Mouse (Mus musculus): Measurements from ENCODE around the gene Rin3. TPM values are rescaled to one million over a fixed set of nuclear protein-coding genes. Genes with fewer than 3 reads are reported as not detected.

Gene Rin3
- total and polyA plus RNA-seq, 2 experiments from 2014 or later = 1.6 to 3.7 TPM

DNA sequence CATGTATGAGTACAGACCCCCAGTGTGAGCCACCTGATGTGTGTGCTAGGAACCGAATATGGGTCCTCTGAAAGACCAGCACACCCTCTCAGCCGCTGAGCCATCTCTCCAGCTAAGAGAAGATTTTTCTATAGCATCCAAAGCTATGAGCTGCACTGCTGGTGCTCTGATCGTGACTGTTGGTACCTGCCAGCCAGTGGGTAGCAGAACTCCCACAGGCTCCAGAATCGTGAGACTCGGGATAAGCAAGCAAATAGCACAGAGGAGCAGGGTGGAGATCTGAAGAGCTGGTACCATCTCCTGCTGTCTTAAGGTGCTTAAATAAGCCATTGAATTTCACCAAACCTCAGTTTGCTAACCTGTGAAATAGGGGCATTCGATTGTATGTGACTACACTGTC lies 34.7 kb upstream of the Rin3 start:
- Histone ChIP-seq H3K4me1 (ENCODE audit: insufficient read depth, low read length) (no peaks in the 10 kb centered on the region), H3K27ac (ENCODE audit: low read depth, low read length) (no peak overlapping the region), H3K4me2 (ENCODE audit: low read depth, low read length, poor library complexity, severe bottlenecking) (no peak overlapping the region), H3K9ac (replicated peaks; ENCODE audit: low read length, poor library complexity, severe bottlenecking) (no peak overlapping the region), H3K9me3 (ENCODE audit: low read length) (no peaks in the 10 kb centered on the region), H3K4me3 (ENCODE audit: low read depth, low read length) (no peak overlapping the region), H3K27me3 (ENCODE audit: insufficient read depth, low read length) (no peaks in the 10 kb centered on the region), H3K36me3 (ENCODE audit: insufficient read depth, low read length) (no peaks in the 10 kb centered on the region)
- ATAC-seq (ENCODE audit: low FRiP score) (no peak), DNase-seq (ENCODE audit: low spot score) (no peak)
- 94% methylated on average over 6 of the region's 6 CpGs for WGBS
- no peak for TF ChIP-seq CTCF (IDR thresholded peaks at IDR 0.05)

DNA sequence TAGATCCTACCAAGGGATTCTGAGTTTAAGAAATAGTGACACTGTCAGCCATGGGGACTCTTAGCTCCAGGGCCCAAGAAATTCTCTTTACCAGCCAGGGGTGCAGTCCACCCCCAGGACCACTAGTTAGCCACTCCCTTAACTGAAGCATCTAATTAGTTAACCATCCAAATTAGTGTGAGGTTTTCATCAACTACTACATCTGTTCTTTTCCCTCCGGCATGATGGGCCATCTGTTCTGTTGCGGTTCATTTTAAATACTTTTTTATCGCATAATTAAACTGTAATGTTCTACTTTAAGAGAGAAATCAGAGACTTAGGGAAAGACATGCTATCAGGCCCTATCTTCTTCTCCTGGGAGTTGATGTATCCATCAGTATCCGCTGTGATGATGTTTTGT lies 32.5 kb upstream of the Rin3 start:
- Histone ChIP-seq H3K36me3 (ENCODE audit: insufficient read depth, low read length) (no peaks in the 10 kb centered on the region), H3K4me2 (ENCODE audit: low read depth, low read length, poor library complexity, severe bottlenecking) (no peak overlapping the region), H3K27ac (ENCODE audit: low read depth, low read length) (no peak overlapping the region), H3K27me3 (ENCODE audit: insufficient read depth, low read length) (no peaks in the 10 kb centered on the region), H3K4me3 (ENCODE audit: low read depth, low read length) (no peak overlapping the region), H3K4me1 (ENCODE audit: insufficient read depth, low read length) (no peaks in the 10 kb centered on the region), H3K9ac (replicated peaks; ENCODE audit: low read length, poor library complexity, severe bottlenecking) (no peak overlapping the region), H3K9me3 (ENCODE audit: low read length) (no peaks in the 10 kb centered on the region)
- no peak for ATAC-seq (ENCODE audit: low FRiP score)
- DNase-seq (ENCODE audit: low spot score) = peak; percentile 17
- TF ChIP-seq CTCF (IDR thresholded peaks at IDR 0.05) = no peak
- WGBS = 77% methylated on average over 4 of the region's 4 CpGs

DNA sequence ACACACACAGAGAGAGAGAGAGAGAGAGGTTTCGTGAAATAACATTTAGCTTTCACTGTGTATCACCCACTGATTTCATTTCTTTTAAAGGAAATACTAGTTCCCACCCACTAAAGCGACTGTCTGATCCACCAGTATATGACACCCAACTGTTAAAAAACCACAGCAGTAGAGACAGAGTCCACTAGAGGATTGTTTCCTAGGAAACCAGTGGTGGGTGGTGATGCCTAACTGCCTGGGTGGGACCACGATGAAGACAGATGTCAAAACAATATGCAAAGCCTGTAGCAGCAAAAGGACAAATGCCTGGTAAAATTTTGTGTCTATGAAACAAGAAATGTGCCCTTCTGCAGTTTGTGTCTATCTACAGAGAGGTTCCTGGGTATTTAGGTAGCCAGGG lies 31.8 kb upstream of the Rin3 start:
- TF ChIP-seq CTCF (IDR thresholded peaks at IDR 0.05) = no peak
- no peaks in the 10 kb centered on the region for H3K36me3 ChIP-seq (ENCODE audit: insufficient read depth, low read length)
- H3K9me3 ChIP-seq (ENCODE audit: low read length) = no peaks in the 10 kb centered on the region
- no peak overlapping the region for H3K4me3 ChIP-seq (ENCODE audit: low read depth, low read length)
- H3K4me1 ChIP-seq (ENCODE audit: insufficient read depth, low read length) = no peaks in the 10 kb centered on the region
- no peak for DNase-seq (ENCODE audit: low spot score)
- no peak overlapping the region for H3K9ac ChIP-seq (replicated peaks; ENCODE audit: low read length, poor library complexity, severe bottlenecking)
- H3K27me3 ChIP-seq (ENCODE audit: insufficient read depth, low read length) = no peaks in the 10 kb centered on the region
- ATAC-seq (ENCODE audit: low FRiP score) = no peak
- H3K27ac ChIP-seq (ENCODE audit: low read depth, low read length) = no peak overlapping the region
- H3K4me2 ChIP-seq (ENCODE audit: low read depth, low read length, poor library complexity, severe bottlenecking) = no peak overlapping the region
- WGBS = 60% methylated on average over 3 of the region's 3 CpGs

DNA sequence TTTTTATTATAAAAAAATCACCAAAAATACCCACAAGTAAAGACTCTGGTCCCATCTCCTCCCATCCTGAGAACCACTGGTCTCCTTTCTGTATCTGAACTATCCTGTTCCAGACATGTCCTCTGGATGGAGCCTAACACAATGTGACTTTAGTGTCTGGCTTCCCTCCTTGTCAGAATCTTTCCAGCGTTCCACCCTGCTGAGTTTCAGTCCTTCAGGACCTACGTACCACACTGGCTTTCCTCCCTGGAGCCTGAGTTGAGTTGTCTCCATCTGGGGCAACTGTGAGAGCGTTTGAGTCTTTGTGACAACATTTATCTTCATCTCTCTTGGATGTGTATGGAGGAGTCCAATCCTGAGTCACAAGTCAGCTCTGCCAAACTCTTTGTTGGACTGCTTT lies 30.9 kb upstream of the Rin3 start:
- WGBS = 61% methylated on average over 3 of the region's 3 CpGs
- H3K4me1 ChIP-seq (ENCODE audit: insufficient read depth, low read length) = no peaks in the 10 kb centered on the region

DNA sequence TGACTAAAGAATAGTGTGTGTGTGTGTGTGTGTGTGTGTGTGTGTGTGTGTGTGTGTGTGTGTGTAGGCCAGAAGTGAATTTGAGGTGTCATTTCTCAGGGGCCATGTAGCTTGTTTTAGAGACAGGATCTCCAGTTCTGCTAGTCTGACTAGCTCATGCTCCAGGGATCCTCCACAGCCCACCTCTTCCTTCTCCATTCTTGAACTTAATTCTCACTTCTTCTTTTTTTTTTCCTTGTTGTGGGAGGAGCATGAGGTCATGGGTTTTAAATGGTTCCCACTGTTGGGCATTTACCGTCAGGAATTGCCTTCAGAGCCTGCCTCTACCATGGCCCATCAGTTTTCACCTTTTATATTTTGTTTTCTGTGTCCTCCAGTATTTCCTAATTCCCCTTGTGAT lies 30.3 kb upstream of the Rin3 start:
- H3K4me2 ChIP-seq (ENCODE audit: low read depth, low read length, poor library complexity, severe bottlenecking) = no peak overlapping the region
- no peak for DNase-seq (ENCODE audit: low spot score)
- no peaks in the 10 kb centered on the region for H3K36me3 ChIP-seq (ENCODE audit: insufficient read depth, low read length)
- 60% methylated on average over 1 of the region's 1 CpGs for WGBS
- no peaks in the 10 kb centered on the region for H3K27me3 ChIP-seq (ENCODE audit: insufficient read depth, low read length)
- no peaks in the 10 kb centered on the region for H3K4me1 ChIP-seq (ENCODE audit: insufficient read depth, low read length)
- no peak overlapping the region for H3K27ac ChIP-seq (ENCODE audit: low read depth, low read length)
- H3K9ac ChIP-seq (replicated peaks; ENCODE audit: low read length, poor library complexity, severe bottlenecking) = no peak overlapping the region
- ATAC-seq (ENCODE audit: low FRiP score) = no peak
- H3K4me3 ChIP-seq (ENCODE audit: low read depth, low read length) = no peak overlapping the region
- TF ChIP-seq CTCF (IDR thresholded peaks at IDR 0.05) = no peak
- H3K9me3 ChIP-seq (ENCODE audit: low read length) = no peaks in the 10 kb centered on the region

More for the DNA sequence above, 30.9 kb upstream of the Rin3 start:
- no peak overlapping the region for H3K4me2 ChIP-seq (ENCODE audit: low read depth, low read length, poor library complexity, severe bottlenecking)
- ATAC-seq (ENCODE audit: low FRiP score) (no peak), DNase-seq (ENCODE audit: low spot score) (no peak)
- no peak overlapping the region for H3K27ac ChIP-seq (ENCODE audit: low read depth, low read length)
- H3K27me3 ChIP-seq (ENCODE audit: insufficient read depth, low read length) = no peaks in the 10 kb centered on the region
- no peak; the same call in 1 of the 2 replicates for TF ChIP-seq CTCF (IDR thresholded peaks at IDR 0.05)
- no peak overlapping the region for H3K4me3 ChIP-seq (ENCODE audit: low read depth, low read length)
- H3K9me3 ChIP-seq (ENCODE audit: low read length) = no peaks in the 10 kb centered on the region
- no peak overlapping the region for H3K9ac ChIP-seq (replicated peaks; ENCODE audit: low read length, poor library complexity, severe bottlenecking)
- no peaks in the 10 kb centered on the region for H3K36me3 ChIP-seq (ENCODE audit: insufficient read depth, low read length)

DNA sequence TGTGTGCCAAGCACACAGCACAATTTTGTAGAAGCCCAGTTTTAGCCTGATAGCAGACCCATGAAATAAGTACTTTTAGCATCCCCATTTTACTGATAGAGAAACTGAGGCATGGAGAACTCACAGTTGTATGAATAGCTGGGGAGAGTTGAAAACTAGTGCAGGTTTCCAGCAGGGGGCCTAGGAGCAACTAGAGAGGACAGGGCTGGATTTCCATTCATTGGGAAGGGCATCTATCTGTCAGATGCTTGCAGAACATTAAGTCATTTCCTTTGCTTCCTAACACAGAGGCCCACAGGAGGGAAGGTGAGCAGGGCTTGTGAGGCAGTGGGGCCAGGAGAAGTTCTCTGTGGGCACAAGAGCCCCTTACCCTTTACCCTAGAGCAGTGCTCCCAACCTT lies 27.8 kb upstream of the Rin3 start:
- ATAC-seq (ENCODE audit: low FRiP score) (no peak), DNase-seq (ENCODE audit: low spot score) (no peak)
- H3K36me3 ChIP-seq (ENCODE audit: insufficient read depth, low read length) = no peaks in the 10 kb centered on the region
- H3K4me3 ChIP-seq (ENCODE audit: low read depth, low read length) = no peak overlapping the region
- H3K27me3 ChIP-seq (ENCODE audit: insufficient read depth, low read length) = no peaks in the 10 kb centered on the region
- no peak overlapping the region for H3K9ac ChIP-seq (replicated peaks; ENCODE audit: low read length, poor library complexity, severe bottlenecking)
- H3K4me1 ChIP-seq (ENCODE audit: insufficient read depth, low read length) = no peaks in the 10 kb centered on the region
- H3K9me3 ChIP-seq (ENCODE audit: low read length) = no peaks in the 10 kb centered on the region
- no peak overlapping the region for H3K27ac ChIP-seq (ENCODE audit: low read depth, low read length)
- TF ChIP-seq CTCF (IDR thresholded peaks at IDR 0.05) = no peak
- H3K4me2 ChIP-seq (ENCODE audit: low read depth, low read length, poor library complexity, severe bottlenecking) = no peak overlapping the region
